Mouse (Mus musculus) mouse trophoblast stem cell (cell line): ENCODE measurements at regions not wholly inside any gene's neighbourhood (a gene's known extent, or its start where the extent isn't known, plus 50 kb on each side); places are given as distances from the start of the nearest gene placed in this dataset.
"Not testable (repeated sequence)": the region's sequence is repeated elsewhere in the genome, so short reads cannot be mapped to it uniquely, and the experiment has no call there.

Source experiments
- in situ Hi-C, 2 experiments: fragments of 300-500 bp; cut with MseI, MboI; formaldehyde crosslinking; loops; 2 replicates in 1 of 2; 3 replicates in 1 of 2; pipeline ENCODE4 v1.15.1; 2025

GRCm38 (mm10) chr15:42073486-42073885 is 1939.3 kb downstream of the 9330182O14Rik start:
- in situ Hi-C loops: no loop called here

- in situ Hi-C loops: no loop called here
Measured at GRCm38 (mm10) chr15:42082436-42082835, 1948.3 kb downstream of the 9330182O14Rik start.

GRCm38 (mm10) chr15:42100730-42101129 is 1966.6 kb downstream of the 9330182O14Rik start:
- in situ Hi-C loops: no loop called here

GRCm38 (mm10) chr15:42104816-42105215 is 1970.7 kb downstream of the 9330182O14Rik start:
- in situ Hi-C loops: no loop called here

GRCm38 (mm10) chr15:42107106-42107505 is 1972.9 kb downstream of the 9330182O14Rik start:
- in situ Hi-C loops: no loop called here

- in situ Hi-C loops: no loop called here
Measured at GRCm38 (mm10) chr15:42111811-42112210, 1977.6 kb downstream of the 9330182O14Rik start.

- in situ Hi-C loops: no loop called here
Measured at GRCm38 (mm10) chr15:42127471-42127870, 1993.3 kb downstream of the 9330182O14Rik start.

- in situ Hi-C loops: no loop called here
Measured at GRCm38 (mm10) chr15:42128976-42129375, 1994.8 kb downstream of the 9330182O14Rik start.

GRCm38 (mm10) chr15:42166546-42166945 is 2032.4 kb downstream of the 9330182O14Rik start:
- in situ Hi-C loops: no loop called here

- in situ Hi-C loops: not testable (repeated sequence)
Measured at GRCm38 (mm10) chr15:42177766-42178165, 2043.6 kb downstream of the 9330182O14Rik start.

- in situ Hi-C loops: no loop called here
Measured at GRCm38 (mm10) chr15:42207187-42207846, 2073.2 kb downstream of the 9330182O14Rik start.

GRCm38 (mm10) chr15:42219496-42219895 is 2085.3 kb downstream of the 9330182O14Rik start:
- in situ Hi-C loops: no loop called here

GRCm38 (mm10) chr15:42220005-42220404 is 2085.8 kb downstream of the 9330182O14Rik start:
- in situ Hi-C loops: no loop called here

GRCm38 (mm10) chr15:42225006-42225405 is 2090.8 kb downstream of the 9330182O14Rik start:
- in situ Hi-C loops: no loop called here

- in situ Hi-C loops: no loop called here
Measured at GRCm38 (mm10) chr15:42231692-42232091, 2097.5 kb downstream of the 9330182O14Rik start.

- in situ Hi-C loops: no loop called here
Measured at GRCm38 (mm10) chr15:42246812-42247211, 2112.6 kb downstream of the 9330182O14Rik start.

- in situ Hi-C loops: no loop called here
Measured at GRCm38 (mm10) chr15:42252730-42253330, 2118.7 kb downstream of the 9330182O14Rik start.

GRCm38 (mm10) chr15:42256343-42256742 is 2122.2 kb downstream of the 9330182O14Rik start:
- in situ Hi-C loops: no loop called here

- in situ Hi-C loops: no loop called here
Measured at GRCm38 (mm10) chr15:42275117-42275516, 2141.0 kb downstream of the 9330182O14Rik start.

- in situ Hi-C loops: no loop called here
Measured at GRCm38 (mm10) chr15:42277247-42277646, 2143.1 kb downstream of the 9330182O14Rik start.

GRCm38 (mm10) chr15:42280810-42281209 is 2146.6 kb downstream of the 9330182O14Rik start:
- in situ Hi-C loops: no loop called here

GRCm38 (mm10) chr15:42296406-42296805 is 2162.2 kb downstream of the 9330182O14Rik start:
- in situ Hi-C loops: no loop called here

- in situ Hi-C loops: no loop called here
Measured at GRCm38 (mm10) chr15:42297430-42297829, 2163.3 kb downstream of the 9330182O14Rik start.
